Mouse (Mus musculus): ENCODE measurements around the gene Trim33.

- TF ChIP-seq GATA1 (IDR thresholded peaks at IDR 0.05; ENCODE audit: low read length) (no peak), TAL1 (IDR thresholded peaks at IDR 0.05; ENCODE audit: low read length) (no peak)
Observed at GRCm38 (mm10) chr3:103241524-103241923, 37.6 kb upstream of the Trim33 start.

All from erythroblast, embryonic 14.5 days (primary cell).